Mouse (Mus musculus): ENCODE data around the gene Pigo.

- TF ChIP-seq POLR2A (IDR thresholded peaks at IDR 0.05; ENCODE audit: insufficient read depth, low read length) (no peak), CTCF (IDR thresholded peaks at IDR 0.05; ENCODE audit: low read depth, low read length) (no peak)
These were observed 13.2 kb upstream of the Pigo start for GRCm38 (mm10) chr4:43038567-43039495.
